Mouse (Mus musculus) testis, postnatal 14 days (tissue): ENCODE results near the gene Rrbp1.

Experiments
- DNase-seq: peaks from one replicate; pipeline ENCODE4 v3.0.0; 2021; ENCODE audit warnings: low spot score

Rrbp1 gene

GRCm38 (mm10) chr2:144011080-144011551 is at the start of gene Rrbp1:
Gene Rrbp1 (minus strand): TSS chr2:144011263.
- peak; percentile 99 for DNase-seq

GRCm38 (mm10) chr2:144057735-144058134 is 46.7 kb upstream of the Rrbp1 start:
- no peak for DNase-seq

GRCm38 (mm10) chr2:144052410-144053065 is 41.5 kb upstream of the Rrbp1 start:
- no peak for DNase-seq

GRCm38 (mm10) chr2:144050861-144051260 is 39.8 kb upstream of the Rrbp1 start:
- DNase-seq, result no peak

DNA sequence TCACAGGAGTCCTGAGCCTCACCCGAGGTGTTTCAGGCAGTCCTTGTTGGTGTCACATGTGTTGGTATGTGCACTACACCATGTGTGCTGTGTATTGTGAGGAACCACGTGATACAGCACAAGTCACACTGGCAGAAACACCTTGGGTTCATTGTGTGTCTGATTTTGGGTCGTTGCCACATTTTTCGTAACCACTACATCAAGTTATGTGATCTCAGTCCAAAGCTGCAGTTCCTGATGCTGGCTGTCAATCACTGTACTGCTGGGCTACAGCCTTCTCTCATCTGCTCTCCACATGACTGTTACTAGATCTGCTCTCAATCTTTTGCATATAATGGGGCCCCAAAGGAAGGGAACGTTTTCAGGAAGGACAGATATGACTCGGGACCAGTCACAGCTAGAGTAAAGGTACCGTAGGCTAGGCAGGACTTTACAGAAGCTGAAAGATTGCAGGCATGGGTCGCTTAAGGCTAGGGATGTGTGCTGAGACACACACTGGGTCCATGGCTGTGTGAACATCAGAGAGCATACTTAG is 39.1 kb upstream of the Rrbp1 start:
- no peak for DNase-seq

DNA sequence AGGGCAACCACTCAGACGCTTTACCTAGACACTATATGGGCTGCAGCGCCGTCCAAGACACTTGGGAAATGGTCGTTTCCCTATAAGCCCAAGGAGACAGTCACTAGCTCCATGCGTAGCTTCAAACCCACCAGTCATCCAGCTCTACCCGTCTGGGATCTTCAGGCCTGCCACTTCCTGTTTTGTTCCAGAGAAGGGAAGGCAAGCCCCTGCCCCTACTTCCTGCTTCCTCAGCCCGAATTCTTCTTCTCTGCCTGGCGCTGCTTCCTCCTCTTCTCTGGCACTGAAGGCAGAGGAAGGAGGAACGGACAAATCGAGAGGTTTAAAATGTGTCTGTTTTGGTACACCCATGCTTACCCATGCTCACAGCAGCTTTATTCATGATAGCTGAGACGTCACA is 35.9 kb upstream of the Rrbp1 start:
- DNase-seq, result no peak

DNA sequence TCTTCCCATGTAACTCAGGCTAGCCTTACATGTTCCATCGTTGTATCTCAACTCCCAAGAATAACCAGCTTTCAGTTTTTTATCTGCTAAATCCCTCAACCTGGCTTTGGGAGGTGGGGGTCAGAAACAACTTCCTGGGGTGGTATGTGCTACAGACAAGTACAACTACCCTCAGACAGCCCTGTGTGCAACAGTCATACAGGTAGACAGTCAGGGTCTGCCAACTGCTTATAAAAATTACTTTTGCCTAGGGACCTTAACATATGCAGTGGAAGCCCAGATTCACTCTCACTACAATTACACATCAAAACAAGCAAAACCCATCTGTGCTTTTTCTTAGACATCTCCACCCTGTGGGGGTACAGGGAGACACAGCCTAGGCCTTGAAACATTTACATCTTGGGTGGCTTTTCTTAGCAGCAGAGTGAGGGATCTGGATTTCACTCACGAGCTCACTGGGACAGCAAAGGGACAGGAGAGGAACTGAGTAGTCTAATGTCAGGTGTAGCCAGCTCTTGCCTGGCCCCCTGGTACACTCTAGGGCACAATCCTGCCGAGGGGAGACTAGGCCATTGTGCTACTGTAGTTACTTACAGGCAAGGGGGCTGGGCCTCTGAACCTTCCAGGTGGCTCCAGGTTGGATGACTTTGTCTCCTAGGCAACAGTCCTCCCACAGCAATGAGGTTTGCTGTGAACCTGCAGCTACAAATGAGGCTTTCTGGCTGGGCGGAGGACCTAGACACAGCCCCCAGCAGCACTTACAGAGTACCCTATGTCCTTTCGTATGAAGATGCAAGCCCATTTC is 34.9 kb upstream of the Rrbp1 start:
- DNase-seq, result no peak

DNA sequence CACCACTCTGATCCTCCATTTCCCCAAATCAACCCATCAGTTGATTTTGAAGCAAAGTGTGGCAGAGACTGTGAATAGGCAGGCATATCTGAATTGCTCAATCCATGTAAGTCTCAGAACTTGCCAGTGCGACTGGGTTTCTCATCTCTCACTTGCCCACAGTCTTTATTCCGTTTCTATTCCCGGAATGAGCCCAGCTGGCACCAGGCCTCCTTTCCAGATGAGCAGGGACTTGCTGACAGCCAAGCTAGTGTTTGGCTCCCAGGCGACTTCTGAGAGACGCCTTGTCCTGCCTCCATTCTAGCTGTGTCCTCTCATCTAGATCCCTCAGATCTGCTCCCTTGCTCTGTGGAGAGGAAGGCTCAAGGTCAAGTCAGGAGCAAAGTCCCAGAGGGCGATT is 33.7 kb upstream of the Rrbp1 start:
- DNase-seq, result no peak

- no peak for DNase-seq
These were observed 21.6 kb upstream of the Rrbp1 start, which contains the start of gene Banf2 for GRCm38 (mm10) chr2:144032664-144033063. Gene Banf2 (plus strand): TSS chr2:144033059.

DNA sequence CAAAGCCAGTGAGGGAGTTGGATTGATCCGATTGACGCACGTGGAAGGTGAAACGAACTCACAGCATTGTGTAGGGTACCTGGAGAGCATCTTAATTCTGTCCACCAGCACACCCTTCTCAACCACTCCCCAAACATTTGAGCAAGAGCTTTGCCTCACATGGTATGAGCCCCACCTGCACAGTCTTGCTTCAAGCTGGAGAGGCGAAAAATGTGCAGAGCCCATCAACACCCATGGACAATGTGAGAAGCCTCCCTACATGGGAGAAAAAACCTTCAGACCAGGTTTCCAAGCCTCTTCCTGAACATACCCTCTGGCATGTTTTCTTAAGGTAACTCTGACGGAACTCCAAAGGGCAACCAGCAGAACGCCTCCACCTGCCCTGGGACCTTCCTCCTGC is 19.7 kb upstream of the Rrbp1 start:
- no peak for DNase-seq

DNA sequence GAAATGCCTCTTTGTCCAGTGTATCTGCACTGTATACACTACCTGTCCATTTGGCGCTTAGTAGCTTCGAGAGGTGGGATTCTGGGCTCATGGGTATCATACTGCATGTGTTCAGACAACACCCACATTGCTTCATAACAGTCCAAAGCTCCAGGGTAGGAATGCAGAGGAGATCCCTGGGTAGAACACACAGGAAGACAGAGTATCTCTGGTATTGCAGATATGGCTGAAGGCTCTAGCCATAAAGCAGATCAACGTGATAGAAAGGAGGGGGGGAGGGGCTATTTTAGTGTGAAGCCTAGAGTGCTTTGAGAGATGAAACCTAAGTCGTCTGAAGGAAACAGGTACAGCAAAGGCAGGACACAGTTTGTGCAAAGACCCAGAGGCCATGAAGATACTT is 15.4 kb upstream of the Rrbp1 start:
- DNase-seq, result no peak

DNA sequence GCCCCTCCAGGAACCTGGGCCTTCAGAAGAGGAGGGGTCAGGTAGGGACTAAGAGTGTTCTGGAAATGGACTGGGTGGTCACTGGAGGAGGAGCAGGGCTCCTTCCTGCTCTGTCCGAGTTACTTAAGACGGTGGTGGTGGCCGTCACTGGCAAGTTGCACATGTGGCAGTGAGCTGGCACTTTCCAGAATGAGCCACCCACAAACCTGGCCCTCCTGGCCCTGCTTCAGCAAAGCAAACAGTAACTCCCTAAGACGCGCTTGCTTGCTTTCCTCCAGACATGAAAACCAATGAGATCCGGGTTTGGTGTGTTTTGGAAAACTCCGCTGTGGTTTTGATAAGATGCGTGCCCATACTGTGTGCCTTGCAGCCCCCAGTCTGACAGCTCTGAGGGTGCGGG is 14.3 kb upstream of the Rrbp1 start:
- DNase-seq, result no peak

GRCm38 (mm10) chr2:144022441-144022840 is 11.4 kb upstream of the Rrbp1 start:
- DNase-seq, result no peak

DNA sequence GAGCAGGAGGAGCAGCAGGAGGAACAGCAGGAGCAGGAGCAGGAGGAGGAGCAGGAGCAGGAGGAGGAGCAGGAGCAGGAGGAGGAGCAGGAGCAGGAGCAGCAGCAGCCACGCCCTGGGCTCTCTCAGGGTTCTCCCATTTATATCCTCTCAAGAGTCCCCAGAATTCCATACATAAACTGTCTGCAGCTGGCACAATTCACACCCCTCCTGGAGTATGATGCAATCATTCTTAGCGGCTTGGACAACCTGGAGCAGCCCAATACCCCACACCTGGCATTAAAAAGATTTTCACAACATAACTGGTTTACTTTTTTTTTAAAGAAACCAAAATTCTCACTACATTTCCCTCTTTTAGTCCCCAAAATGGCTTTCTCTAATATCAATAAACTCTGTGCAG is 8.9 kb upstream of the Rrbp1 start:
- DNase-seq, result no peak

- DNase-seq, result no peak
These were observed 4.8 kb upstream of the Rrbp1 start for GRCm38 (mm10) chr2:144015861-144016260.

DNA sequence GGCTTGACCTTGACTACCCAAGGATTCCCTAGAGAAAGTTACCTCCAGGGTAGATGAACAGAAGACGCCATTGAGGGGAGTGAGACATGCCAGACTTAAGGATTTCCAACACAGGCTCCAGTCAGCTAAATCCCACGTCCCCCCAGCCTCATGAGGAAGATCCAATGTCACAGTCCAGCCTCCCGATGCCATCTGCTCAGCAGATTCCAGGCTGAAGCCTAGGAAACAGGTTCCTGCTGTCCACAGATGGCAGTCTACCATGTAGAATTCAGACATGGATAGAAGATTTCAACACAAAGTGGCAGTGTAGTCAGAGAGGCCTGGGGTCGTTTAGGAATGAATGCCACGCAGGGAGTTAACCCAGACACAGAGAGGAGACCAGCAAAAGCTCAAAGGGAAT is 3.4 kb upstream of the Rrbp1 start:
- DNase-seq, result no peak

GRCm38 (mm10) chr2:144014051-144014450 is 3.0 kb upstream of the Rrbp1 start:
- no peak for DNase-seq

DNA sequence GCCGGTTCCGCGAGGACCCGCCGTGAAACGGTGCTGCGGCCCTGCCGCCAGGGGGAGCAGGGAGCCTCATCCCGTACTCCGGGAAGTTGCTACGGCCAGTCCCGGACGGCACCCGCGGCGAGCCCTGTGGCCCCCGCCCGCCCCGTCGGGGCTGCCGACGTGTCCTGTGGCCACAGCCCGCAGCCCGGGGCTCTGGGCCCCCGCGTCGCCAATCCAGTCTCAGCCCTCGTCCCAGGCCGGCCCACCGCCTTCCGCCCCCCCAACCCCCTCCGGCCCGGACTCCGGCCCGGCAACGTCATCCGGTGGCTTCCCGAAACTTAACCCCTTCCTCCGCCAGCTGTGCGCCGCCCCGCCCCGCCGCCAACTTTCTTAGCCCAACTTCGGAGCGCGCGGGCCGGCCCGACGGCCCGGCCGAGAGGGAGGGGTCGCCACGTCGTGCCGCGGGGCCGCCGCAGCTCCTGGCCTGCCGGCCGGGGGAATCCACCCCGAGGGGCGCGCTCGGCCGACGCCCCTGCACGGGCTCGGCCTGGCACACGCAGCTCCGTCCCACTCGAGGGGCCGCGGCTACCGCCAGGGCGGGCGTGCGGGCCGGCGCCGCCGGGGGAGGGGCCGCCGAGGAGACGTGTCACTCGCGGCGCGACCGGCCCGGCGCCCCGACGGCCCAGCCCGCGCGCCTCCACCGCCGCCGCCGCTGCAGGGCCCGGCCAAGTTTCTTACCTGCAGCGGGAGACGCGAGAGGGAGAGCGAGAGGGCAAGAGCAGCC is 600 bp downstream of the Rrbp1 start:
- DNase-seq, result peak; percentile 80

DNA sequence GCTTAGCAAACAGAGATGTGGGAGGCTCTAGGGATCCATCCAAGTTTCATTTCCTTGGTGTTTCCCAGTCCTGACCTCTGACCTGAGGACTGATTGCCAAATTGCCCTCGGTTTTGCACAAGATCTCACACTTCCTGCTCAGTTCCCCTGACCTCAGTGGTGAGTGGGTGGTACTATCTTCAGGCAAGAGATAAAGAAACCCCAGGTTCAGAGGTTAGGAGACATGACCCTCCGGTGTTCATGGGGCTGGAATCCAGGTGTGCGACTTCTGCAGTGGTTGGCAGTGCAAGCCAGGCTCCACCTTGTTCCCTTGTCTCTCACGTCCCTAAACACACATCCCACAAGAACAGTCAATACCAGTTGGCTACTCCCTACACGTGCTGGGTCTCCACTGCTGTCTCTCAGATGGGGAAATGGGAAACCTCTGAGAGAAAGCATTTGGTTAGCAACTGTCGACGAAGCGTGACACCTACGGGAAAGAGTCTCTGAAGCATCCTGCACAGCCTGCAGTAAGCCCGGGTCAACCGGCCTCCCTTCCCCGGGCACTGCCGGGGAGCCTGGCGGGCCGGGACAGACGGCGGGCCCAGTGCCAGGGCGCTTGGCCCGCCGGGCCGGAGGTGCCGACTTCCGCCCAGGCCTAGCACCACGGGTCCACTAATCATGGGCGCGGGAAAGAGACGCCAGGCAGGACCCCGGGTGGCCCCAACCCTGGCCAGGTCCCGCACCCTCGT is 1.3 kb downstream of the Rrbp1 start:
- peak; percentile 29 for DNase-seq

GRCm38 (mm10) chr2:144009081-144009480 is 2.0 kb downstream of the Rrbp1 start:
- no peak for DNase-seq

GRCm38 (mm10) chr2:144007211-144007610 is 3.9 kb downstream of the Rrbp1 start:
- no peak for DNase-seq

DNA sequence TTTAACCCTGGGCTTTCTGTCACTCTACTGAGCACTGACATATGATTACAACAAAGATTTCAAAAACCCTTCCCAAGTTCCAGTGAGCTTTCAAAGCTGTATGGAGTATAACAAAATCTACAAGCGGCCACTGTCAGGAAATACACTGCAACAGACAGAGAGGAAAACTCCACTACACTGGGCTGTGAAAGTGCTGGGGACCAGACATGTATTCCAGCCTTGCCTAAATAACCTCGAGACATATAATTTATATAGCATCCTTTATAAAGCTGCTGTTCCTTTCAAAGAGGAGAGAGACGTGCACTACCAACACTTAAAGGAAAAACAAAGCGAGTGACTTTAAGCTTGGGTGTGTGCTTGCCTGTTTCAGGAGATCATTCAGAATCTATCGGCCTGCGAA is 4.4 kb downstream of the Rrbp1 start:
- DNase-seq, result no peak
